Comparison of ENCODE assay signal across 12 mouse cellular contexts in the genomic region with DNA sequence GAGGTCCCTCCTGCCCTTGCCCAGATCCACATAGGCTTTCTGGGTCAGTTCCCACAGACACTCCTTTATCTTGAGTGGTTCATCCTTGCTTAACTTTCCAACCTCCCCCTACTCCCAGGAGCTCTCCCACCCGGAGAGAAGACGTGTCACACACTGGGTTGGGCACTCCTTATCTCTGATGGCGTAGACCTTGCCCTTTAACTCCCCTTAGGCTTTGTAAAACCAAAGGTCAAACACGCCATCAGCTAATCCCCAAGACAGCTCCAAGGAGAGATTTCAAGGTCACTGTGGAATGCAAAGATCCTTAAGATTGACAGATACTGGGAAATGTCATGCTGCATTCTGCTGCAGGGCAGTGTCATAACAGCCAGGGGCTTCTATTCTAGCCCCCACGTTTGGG. TPM values are rescaled to one million over a fixed set of nuclear protein-coding genes. Genes with fewer than 3 reads are reported as not detected.
DNase-seq lines count a peak whose midpoint lies in the region; ATAC-seq lines count a peak whose summit lies in the region.
"Had no signal": no experiment of that assay in that cellular context is flagged by ENCODE, and none has a peak within 500 bp of the region (broad histone marks: within the 10 kb centered on the region; RNA-seq: fewer than 3 reads in every experiment).

No protein-coding gene starts in this region.

- 46% methylated on average over 5 of the region's 5 CpGs for WGBS in forebrain, embryonic 10.5 days
- WGBS in forebrain, embryonic 13.5 days = 53% methylated on average over 5 of the region's 5 CpGs
- WGBS in hindbrain, embryonic 14.5 days = 42% methylated on average over 5 of the region's 5 CpGs
- 46% methylated on average over 5 of the region's 5 CpGs for WGBS in hindbrain, embryonic 16.5 days
- 27% methylated on average over 5 of the region's 5 CpGs for WGBS in midbrain, embryonic 14.5 days
- 20% methylated on average over 5 of the region's 5 CpGs for WGBS in midbrain, embryonic 10.5 days

- 0 out of 2 replicates have a peak overlapping the region, but pooled peaks have one; percentile 7 for H3K27ac ChIP-seq in forebrain, embryonic 10.5 days
- no peak overlapping the region for H3K27ac ChIP-seq in forebrain, embryonic 13.5 days
- no peak overlapping the region for H3K27ac ChIP-seq in hindbrain, embryonic 14.5 days
- no peak overlapping the region for H3K27ac ChIP-seq in hindbrain, embryonic 16.5 days (ENCODE audit: low read depth, low read length)
- no peak overlapping the region for H3K27ac ChIP-seq in midbrain, embryonic 14.5 days (replicated peaks; ENCODE audit: low read depth, low read length)
- H3K27ac ChIP-seq in midbrain, embryonic 10.5 days (replicated peaks) = no peak overlapping the region
- H3K27ac ChIP-seq: liver, embryonic 14.5 days had no signal

- no peak overlapping the region for H3K9ac ChIP-seq in forebrain, embryonic 13.5 days
- no peak overlapping the region for H3K9ac ChIP-seq in hindbrain, embryonic 14.5 days
- no peak overlapping the region for H3K9ac ChIP-seq in hindbrain, embryonic 16.5 days (ENCODE audit: low read depth, low read length)
- no peak overlapping the region for H3K9ac ChIP-seq in midbrain, embryonic 14.5 days (replicated peaks; ENCODE audit: low read length)
- H3K9ac ChIP-seq: liver, embryonic 14.5 days had no signal

- peak overlapping the region; percentile 14 for H3K4me3 ChIP-seq in forebrain, embryonic 10.5 days
- no peak overlapping the region for H3K4me3 ChIP-seq in forebrain, embryonic 13.5 days
- H3K4me3 ChIP-seq in hindbrain, embryonic 14.5 days (replicated peaks; ENCODE audit: low read length) = no peak overlapping the region
- no peak overlapping the region for H3K4me3 ChIP-seq in hindbrain, embryonic 16.5 days (ENCODE audit: low read length)
- H3K4me3 ChIP-seq in midbrain, embryonic 14.5 days (replicated peaks; ENCODE audit: low read depth, low read length) = no peak overlapping the region
- H3K4me3 ChIP-seq in midbrain, embryonic 10.5 days = no peak overlapping the region

- peaks cover 68% of the 10 kb centered on the region for H3K4me1 ChIP-seq in forebrain, embryonic 10.5 days
- peaks cover 24% of the 10 kb centered on the region for H3K4me1 ChIP-seq in forebrain, embryonic 13.5 days
- H3K4me1 ChIP-seq in hindbrain, embryonic 14.5 days (replicated peaks; ENCODE audit: control insufficient read depth, insufficient read depth, low read length) = peaks cover 11% of the 10 kb centered on the region
- peaks cover 17% of the 10 kb centered on the region for H3K4me1 ChIP-seq in hindbrain, embryonic 16.5 days (ENCODE audit: control insufficient read depth, insufficient read depth, low read depth, low read length)
- H3K4me1 ChIP-seq in midbrain, embryonic 14.5 days (ENCODE audit: control insufficient read depth, insufficient read depth, low read length) = peaks cover 21% of the 10 kb centered on the region
- H3K4me1 ChIP-seq in midbrain, embryonic 10.5 days = peaks cover 61% of the 10 kb centered on the region

- no peaks in the 10 kb centered on the region for H3K9me3 ChIP-seq in forebrain, embryonic 10.5 days
- H3K9me3 ChIP-seq in forebrain, embryonic 13.5 days (replicated peaks) = no peaks in the 10 kb centered on the region
- no peaks in the 10 kb centered on the region for H3K9me3 ChIP-seq in hindbrain, embryonic 14.5 days (ENCODE audit: control insufficient read depth, low read length)
- H3K9me3 ChIP-seq in hindbrain, embryonic 16.5 days (ENCODE audit: control insufficient read depth, low read length) = no peaks in the 10 kb centered on the region
- no peaks in the 10 kb centered on the region for H3K9me3 ChIP-seq in midbrain, embryonic 14.5 days (ENCODE audit: control insufficient read depth, low read length)
- no peaks in the 10 kb centered on the region for H3K9me3 ChIP-seq in midbrain, embryonic 10.5 days (replicated peaks)

- peaks cover 16% of the 10 kb centered on the region for H3K36me3 ChIP-seq in forebrain, embryonic 10.5 days (replicated peaks)
- no peaks in the 10 kb centered on the region for H3K36me3 ChIP-seq in forebrain, embryonic 13.5 days (ENCODE audit: poor library complexity, severe bottlenecking)
- H3K36me3 ChIP-seq in hindbrain, embryonic 14.5 days (replicated peaks; ENCODE audit: control insufficient read depth, insufficient read depth) = no peaks in the 10 kb centered on the region
- no peaks in the 10 kb centered on the region for H3K36me3 ChIP-seq in hindbrain, embryonic 16.5 days (ENCODE audit: control insufficient read depth, insufficient read depth, low read length)
- H3K36me3 ChIP-seq in midbrain, embryonic 14.5 days (ENCODE audit: control insufficient read depth, insufficient read depth, low read length) = no peaks in the 10 kb centered on the region
- H3K36me3 ChIP-seq in midbrain, embryonic 10.5 days = no peaks in the 10 kb centered on the region

- ATAC-seq in forebrain, embryonic 13.5 days = no peak
- ATAC-seq in hindbrain, embryonic 14.5 days (ENCODE audit: low FRiP score) = no peak
- ATAC-seq in hindbrain, embryonic 16.5 days = no peak
- no peak for ATAC-seq in midbrain, embryonic 14.5 days (ENCODE audit: low FRiP score, low TSS enrichment)

- H3K4me2 ChIP-seq in forebrain, embryonic 13.5 days = no peak overlapping the region
- peak overlapping the region; percentile 33 for H3K4me2 ChIP-seq in hindbrain, embryonic 14.5 days (replicated peaks)
- H3K4me2 ChIP-seq in hindbrain, embryonic 16.5 days (ENCODE audit: low read length) = no peak overlapping the region; the same call in 1 of the 2 replicates
- 0 out of 2 replicates have a peak overlapping the region, but pooled peaks have one; percentile 6 for H3K4me2 ChIP-seq in midbrain, embryonic 14.5 days (ENCODE audit: low read length)
- H3K4me2 ChIP-seq: midbrain, embryonic 11.5 days had no signal

- no peak for DNase-seq in forebrain, embryonic 10.5 days (ENCODE audit: extremely low spot score, low spot score)
- DNase-seq in hindbrain, embryonic 14.5 days (ENCODE audit: low spot score) = no peak
- DNase-seq in midbrain, embryonic 14.5 days = no peak
- DNase-seq in midbrain, embryonic 10.5 days (ENCODE audit: low spot score) = no peak
- DNase-seq in frontal cortex, postnatal 10 days (ENCODE audit: low spot score in 2 of 2) = no peak
- DNase-seq in cerebellum, postnatal 4 days (ENCODE audit: low spot score in 2 of 2) = no peak
- DNase-seq: gastrocnemius, postnatal 10 days; kidney, postnatal 25 days had no signal

- H3K27me3 ChIP-seq in forebrain, embryonic 10.5 days (ENCODE audit: poor library complexity, severe bottlenecking) = peaks cover 72% of the 10 kb centered on the region
- peaks cover 53% of the 10 kb centered on the region for H3K27me3 ChIP-seq in forebrain, embryonic 13.5 days
- peaks cover 56% of the 10 kb centered on the region for H3K27me3 ChIP-seq in hindbrain, embryonic 14.5 days (ENCODE audit: control insufficient read depth, insufficient read depth, low read length)
- H3K27me3 ChIP-seq in hindbrain, embryonic 16.5 days (replicated peaks; ENCODE audit: control insufficient read depth, insufficient read depth, low read length) = peaks cover 9% of the 10 kb centered on the region
- H3K27me3 ChIP-seq in midbrain, embryonic 14.5 days (ENCODE audit: control insufficient read depth, insufficient read depth, low read length) = peaks cover 26% of the 10 kb centered on the region; the same call in 1 of the 2 replicates
- H3K27me3 ChIP-seq in midbrain, embryonic 10.5 days (ENCODE audit: low read depth, poor library complexity, severe bottlenecking) = peaks cover 99% of the 10 kb centered on the region

RNA-seq across cellular contexts. Expression of a gene that starts 3.4 kb away (rescaled TPM):
- 47.1 and 49.4 TPM in 2 replicates for polyA plus RNA-seq in forebrain, embryonic 10.5 days (2016; fragmentation: Nextera tagmentation; extraction: Ambion mirVana)
- polyA plus RNA-seq in forebrain, embryonic 13.5 days (2015; fragmentation: Nextera tagmentation; extraction: Ambion mirVana) = 21.7 and 24.0 TPM in 2 replicates
- 41.6 and 46.4 TPM in 2 replicates for polyA plus RNA-seq in hindbrain, embryonic 14.5 days (2014; fragmentation: Nextera tagmentation; extraction: Ambion mirVana)
- 28.9 and 42.5 TPM in 2 replicates for polyA plus RNA-seq in hindbrain, embryonic 16.5 days (2015; fragmentation: Nextera tagmentation; extraction: Ambion mirVana)
- polyA plus RNA-seq in midbrain, embryonic 14.5 days (2014; fragmentation: Nextera tagmentation; extraction: Ambion mirVana) = 15.0 and 40.7 TPM in 2 replicates
- 43.7 and 53.1 TPM in 2 replicates for polyA plus RNA-seq in midbrain, embryonic 10.5 days (2016; fragmentation: Nextera tagmentation; extraction: Ambion mirVana)

RNA-seq across cellular contexts. Expression of a gene that starts 3.4 kb away (rescaled TPM):
- polyA plus RNA-seq in forebrain, embryonic 10.5 days (2016; fragmentation: Nextera tagmentation; extraction: Ambion mirVana) = 123 and 129 TPM in 2 replicates
- polyA plus RNA-seq in forebrain, embryonic 13.5 days (2015; fragmentation: Nextera tagmentation; extraction: Ambion mirVana) = 50.8 and 53.5 TPM in 2 replicates
- 121 and 135 TPM in 2 replicates for polyA plus RNA-seq in hindbrain, embryonic 14.5 days (2014; fragmentation: Nextera tagmentation; extraction: Ambion mirVana)
- 68.6 and 105 TPM in 2 replicates for polyA plus RNA-seq in hindbrain, embryonic 16.5 days (2015; fragmentation: Nextera tagmentation; extraction: Ambion mirVana)
- polyA plus RNA-seq in midbrain, embryonic 14.5 days (2014; fragmentation: Nextera tagmentation; extraction: Ambion mirVana) = 38.1 and 123 TPM in 2 replicates
- 113 and 146 TPM in 2 replicates for polyA plus RNA-seq in midbrain, embryonic 10.5 days (2016; fragmentation: Nextera tagmentation; extraction: Ambion mirVana)

Comparison
In these comparisons a context has a peak if more than half of its experiments do, and no peak if none do; other contexts are left out.
1. H3K4me2 ChIP-seq: peak in hindbrain, embryonic 14.5 days (single experiment) and midbrain, embryonic 14.5 days (single experiment); none in forebrain, embryonic 13.5 days (single experiment) and hindbrain, embryonic 16.5 days (single experiment).